Mouse (Mus musculus) brain, embryonic 14.5 days (tissue): Measurements from ENCODE around the gene S100z. TPM values are rescaled to one million over a fixed set of nuclear protein-coding genes. Genes with fewer than 3 reads are reported as not detected.

Experiments used
- DNase-seq: peaks from one replicate; pipeline ENCODE4 v3.0.0-alpha.2; 2011; ENCODE audit warnings: low read depth
- CTCF ChIP-seq: fragments of 200-500 bp; IDR thresholded peaks from 2 replicates; pipeline ENCODE4 v1.5.1; 2012; ENCODE audit warnings: inconsistent platforms, mild to moderate bottlenecking, moderate library complexity, borderline replicate concordance; ENCODE audit not compliant: insufficient read depth, insufficient read length; ENCODE audit errors: extremely low read depth
- POLR2A ChIP-seq: fragments of 200-500 bp; IDR thresholded peaks from 2 replicates; pipeline ENCODE4 v1.6.1; 2012; ENCODE audit warnings: mild to moderate bottlenecking, inconsistent platforms, borderline replicate concordance; ENCODE audit not compliant: poor library complexity, insufficient read depth, insufficient read length, severe bottlenecking; ENCODE audit errors: extremely low read depth
- polyA plus RNA-seq: library from polyadenylated mRNA; depleted of rRNA; stranded (reverse); fragments of >200 nt; gene quantifications from 2 replicates; pipeline ENCODE4 v1.2.3, GENCODE M21; 2012; rRNA removed

Gene S100z
- polyA plus RNA-seq, 1 experiment: not detected

DNA sequence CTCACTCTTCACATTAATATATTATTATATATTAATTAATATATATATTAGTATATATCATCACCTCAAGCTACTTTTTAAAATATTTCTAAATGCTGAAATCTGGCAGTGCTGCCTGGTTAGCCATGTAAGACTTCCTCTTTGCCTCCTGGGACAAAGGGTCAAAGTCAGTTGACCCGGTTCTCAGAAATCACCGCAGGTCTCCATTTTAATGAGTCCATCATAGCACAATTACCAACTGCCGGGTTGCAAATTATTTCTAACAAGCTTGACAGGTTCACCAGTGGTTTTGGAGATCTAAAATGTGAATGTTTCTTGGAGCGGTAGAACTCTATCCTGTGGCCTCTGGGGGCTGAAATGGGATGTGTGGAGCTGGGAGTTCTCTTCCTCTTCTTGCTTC lies 35.6 kb downstream of the S100z start:
- TF ChIP-seq POLR2A (no peak), CTCF (no peak)
- no peak for DNase-seq

DNA sequence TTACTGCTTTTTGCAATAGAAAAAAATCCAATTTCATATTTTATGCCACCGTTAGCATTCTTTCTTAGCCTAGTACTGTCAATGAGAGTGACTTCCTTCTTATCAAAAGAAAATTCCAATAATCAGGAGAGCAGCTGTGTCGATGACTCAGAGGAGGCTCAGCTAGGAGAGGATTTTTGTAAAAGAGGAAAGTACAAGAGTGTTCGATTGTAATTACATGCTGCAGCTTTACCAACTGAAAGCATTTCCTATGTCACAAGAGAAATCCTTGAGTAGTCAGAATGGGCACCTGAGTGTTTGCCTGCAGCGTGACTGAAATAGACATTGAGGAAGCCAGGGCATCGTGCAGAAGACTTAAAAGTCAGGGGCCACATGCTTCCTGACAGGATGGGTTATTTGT lies 39.0 kb downstream of the S100z start:
- TF ChIP-seq POLR2A (no peak), CTCF (no peak)
- no peak for DNase-seq

DNA sequence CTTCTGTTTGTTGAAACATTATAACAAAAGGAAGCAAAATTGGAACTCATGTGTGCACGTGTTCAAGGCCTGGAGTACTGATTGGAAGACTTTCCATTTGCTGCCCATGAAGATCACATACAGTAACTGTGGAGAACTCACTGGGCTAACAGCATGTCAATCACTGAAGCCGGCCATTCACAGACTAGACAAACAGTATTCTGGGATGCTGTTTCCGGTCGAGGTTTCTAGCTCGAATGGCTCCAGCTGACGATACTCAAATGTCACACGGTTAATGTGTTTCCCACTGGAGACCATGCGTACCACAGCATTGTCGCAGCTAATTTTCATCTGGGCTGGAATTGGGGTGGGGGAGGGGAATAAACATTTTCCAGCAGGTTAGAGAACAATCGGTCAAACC lies 46.8 kb downstream of the S100z start:
- TF ChIP-seq CTCF: no peak
- TF ChIP-seq POLR2A: no peak
- peak; percentile 27 for DNase-seq

DNA sequence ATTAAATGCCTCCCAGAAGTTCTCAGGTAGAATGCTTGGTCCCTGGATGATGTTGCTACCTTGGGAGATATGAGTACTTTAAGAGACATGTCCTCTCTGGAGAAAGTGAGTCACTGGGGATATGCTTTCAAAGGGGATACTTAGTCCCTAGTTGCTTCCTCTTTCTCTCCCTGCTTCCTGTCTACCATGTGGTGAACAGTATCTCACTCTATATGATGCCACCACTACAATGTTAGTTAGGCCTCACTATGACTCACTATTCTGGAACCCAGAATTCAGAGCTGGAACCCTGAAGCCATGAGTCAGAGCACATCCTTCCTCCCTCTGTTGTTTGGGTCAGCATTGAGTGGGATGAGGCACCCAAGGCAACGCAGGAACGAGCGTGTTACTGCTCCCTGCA lies 51.0 kb downstream of the S100z start:
- no peak for DNase-seq
- TF ChIP-seq CTCF (no peak), POLR2A (no peak)

Other genes starting within 250 kb of the S100z start
- 4.5 and 6.2 TPM in 2 replicates for gene Pde8b, start 228.4 kb downstream of the S100z start, polyA plus RNA-seq
- gene Zbed3, start 155.1 kb downstream of the S100z start, polyA plus RNA-seq: 47.6 and 48.3 TPM in 2 replicates
- 32.2 and 35.6 TPM in 2 replicates for gene Aggf1, start 103.4 kb downstream of the S100z start, polyA plus RNA-seq
- gene Crhbp, start 33.8 kb downstream of the S100z start, polyA plus RNA-seq: 1.8 and 3.2 TPM in 2 replicates
- gene F2rl1, start 46.5 kb upstream of the S100z start, polyA plus RNA-seq: 0.43 and 0.44 TPM in 2 replicates
- 28.7 and 46.5 TPM in 2 replicates for gene F2r, start 139.8 kb upstream of the S100z start, polyA plus RNA-seq
- gene F2rl2, start 218.1 kb upstream of the S100z start, polyA plus RNA-seq: 0.53 and 0.88 TPM in 2 replicates